Mouse (Mus musculus) MEL (cell line): ENCODE measurements around the gene Wipf1. TPM values are rescaled to one million over a fixed set of nuclear protein-coding genes. Genes with fewer than 3 reads are reported as not detected.

Source experiments
- DNase-seq: peaks from one replicate; pipeline ENCODE4 v3.0.0; 2011; ENCODE audit warnings: low read depth, low spot score
- H3K27ac ChIP-seq: 2 replicates; pipeline ENCODE4 v1.5.1; 2012; ENCODE audit warnings: low read depth, mild to moderate bottlenecking, control low read depth, low read length, moderate library complexity; ENCODE audit not compliant: control insufficient read depth
- H3K27me3 ChIP-seq, 2 experiments: fragments of 150-350 bp in 1 of 2; sonication (generic) in 1 of 2; 2 replicates each; pipeline ENCODE4 v1.6.1; 2012; ENCODE audit warnings: low read length in 2 of 2, mild to moderate bottlenecking in 2 of 2, improper control_type of control experiment in 1 of 2, moderate library complexity in 1 of 2; ENCODE audit not compliant: insufficient read depth in 2 of 2, control insufficient read depth in 1 of 2
- H3K36me3 ChIP-seq, 2 experiments: 2 replicates each; pipeline ENCODE4 v1.6.1; 2012 to 2014; ENCODE audit warnings: low read length in 2 of 2, improper control_type of control experiment in 1 of 2, inconsistent platforms in 1 of 2, mild to moderate bottlenecking in 1 of 2; ENCODE audit not compliant: insufficient read depth in 2 of 2, control insufficient read depth in 1 of 2
- H3K4me1 ChIP-seq, 2 experiments: fragments of 150-350 bp in 1 of 2; sonication (generic) in 1 of 2; 2 replicates each; pipeline ENCODE4 v1.6.1; 2012; ENCODE audit warnings: low read length in 2 of 2, improper control_type of control experiment in 1 of 2, mild to moderate bottlenecking in 1 of 2; ENCODE audit not compliant: insufficient read depth in 2 of 2, control insufficient read depth in 1 of 2
- H3K4me3 ChIP-seq, 2 experiments: fragments of 150-350 bp in 1 of 2; sonication (generic) in 1 of 2; 2 replicates each; pipeline ENCODE4 v1.5.1; 2012; ENCODE audit warnings: low read depth in 2 of 2, low read length in 2 of 2, mild to moderate bottlenecking in 2 of 2, moderate library complexity in 2 of 2, control low read depth in 1 of 2, improper control_type of control experiment in 1 of 2; ENCODE audit not compliant: control insufficient read depth in 1 of 2, insufficient read depth in 1 of 2
- H3K79me2 ChIP-seq: 2 replicates; pipeline ENCODE4 v1.6.1; 2012; ENCODE audit warnings: mild to moderate bottlenecking, low read length, moderate library complexity; ENCODE audit not compliant: control insufficient read depth, poor library complexity, insufficient read depth
- H3K9ac ChIP-seq: 2 replicates; pipeline ENCODE4 v1.6.1; 2012; ENCODE audit warnings: low read depth, mild to moderate bottlenecking, control low read depth, low read length, moderate library complexity; ENCODE audit not compliant: control insufficient read depth, poor library complexity, severe bottlenecking
- H3K9me3 ChIP-seq: fragments of 150-350 bp; sonication (generic); replicated peaks from 2 replicates; pipeline ENCODE4 v1.6.1; 2012; ENCODE audit warnings: mild to moderate bottlenecking, low read length, improper control_type of control experiment, moderate library complexity; ENCODE audit not compliant: insufficient read depth
- CHD2 ChIP-seq: IDR thresholded peaks from 2 replicates; pipeline ENCODE4 v1.6.1; 2011; ENCODE audit warnings: low read length, improper control_type of control experiment
- ELF1 ChIP-seq: IDR thresholded peaks from 2 replicates; pipeline ENCODE4 v1.6.1; 2014; ENCODE audit warnings: low read depth, mild to moderate bottlenecking, inconsistent platforms, low read length, improper control_type of control experiment, moderate library complexity
- EP300 ChIP-seq, 2 experiments: IDR thresholded peaks; 2 replicates each; pipeline ENCODE4 v1.6.1; 2011; ENCODE audit warnings: improper control_type of control experiment in 2 of 2, low read length in 2 of 2, low read depth in 1 of 2, mild to moderate bottlenecking in 1 of 2
- GABPA ChIP-seq: IDR thresholded peaks from 2 replicates; pipeline ENCODE4 v1.6.1; 2012; ENCODE audit warnings: low read depth, mild to moderate bottlenecking, inconsistent platforms, low read length, improper control_type of control experiment, moderate library complexity
- HCFC1 ChIP-seq: IDR thresholded peaks from 2 replicates; pipeline ENCODE4 v1.6.1; 2012; ENCODE audit warnings: low read depth, mild to moderate bottlenecking, inconsistent platforms, low read length, improper control_type of control experiment, moderate library complexity
- JUND ChIP-seq: IDR thresholded peaks from 2 replicates; pipeline ENCODE4 v1.6.1; 2011; ENCODE audit warnings: low read depth, mild to moderate bottlenecking, improper control_type of control experiment, low read length
- MAFK ChIP-seq: IDR thresholded peaks from 2 replicates; pipeline ENCODE4 v1.6.1; 2011; ENCODE audit warnings: low read depth, mild to moderate bottlenecking, low read length, improper control_type of control experiment, borderline replicate concordance
- MAX ChIP-seq: IDR thresholded peaks from 2 replicates; pipeline ENCODE4 v1.6.1; 2011; ENCODE audit warnings: low read length, improper control_type of control experiment
- MAZ ChIP-seq: IDR thresholded peaks from 2 replicates; pipeline ENCODE4 v1.6.1; 2012; ENCODE audit warnings: low read depth, mild to moderate bottlenecking, inconsistent platforms, low read length, improper control_type of control experiment
- MEF2A ChIP-seq: IDR thresholded peaks from 2 replicates; pipeline ENCODE4 v1.6.1; 2014; ENCODE audit warnings: low read depth, mild to moderate bottlenecking, inconsistent platforms, low read length, improper control_type of control experiment; ENCODE audit not compliant: poor library complexity, insufficient replicate concordance, severe bottlenecking; ENCODE audit errors: extremely low read depth
- POLR2A ChIP-seq, 2 experiments: IDR thresholded peaks; 2 replicates each; pipeline ENCODE4 v1.6.1; 2011 to 2012; ENCODE audit warnings: low read length in 2 of 2, mild to moderate bottlenecking in 2 of 2, control low read depth in 1 of 2, improper control_type of control experiment in 1 of 2, low read depth in 1 of 2, moderate library complexity in 1 of 2; ENCODE audit not compliant: control insufficient read depth in 1 of 2, insufficient read depth in 1 of 2, poor library complexity in 1 of 2
- TAL1 ChIP-seq: IDR thresholded peaks from 2 replicates; pipeline ENCODE4 v1.6.1; 2012; ENCODE audit warnings: mild to moderate bottlenecking, inconsistent platforms, low read length, moderate library complexity, mixed read lengths
- USF1 ChIP-seq: IDR thresholded peaks from 2 replicates; pipeline ENCODE4 v1.6.1; 2014; ENCODE audit warnings: low read depth, mild to moderate bottlenecking, inconsistent platforms, low read length, improper control_type of control experiment, moderate library complexity
- USF2 ChIP-seq, 2 experiments: IDR thresholded peaks; 2 replicates each; pipeline ENCODE4 v1.6.1; 2011 to 2012; ENCODE audit warnings: improper control_type of control experiment in 2 of 2, low read length in 2 of 2, borderline replicate concordance in 1 of 2, inconsistent platforms in 1 of 2, low read depth in 1 of 2, mild to moderate bottlenecking in 1 of 2; ENCODE audit not compliant: insufficient read depth in 1 of 2
- ZC3H11A ChIP-seq: IDR thresholded peaks from 2 replicates; pipeline ENCODE4 v1.6.1; 2012; ENCODE audit warnings: low read depth, mild to moderate bottlenecking, inconsistent platforms, low read length, improper control_type of control experiment
- ZNF384 ChIP-seq: IDR thresholded peaks from 2 replicates; pipeline ENCODE4 v1.6.1; 2012; ENCODE audit warnings: low read depth, mild to moderate bottlenecking, inconsistent platforms, low read length, improper control_type of control experiment
- polyA plus RNA-seq, 2 experiments: library from polyadenylated mRNA; stranded (reverse) in 1 of 2; unstranded in 1 of 2; fragments of >175 nt in 1 of 2; fragments of >200 nt in 1 of 2; gene quantifications; 2 replicates each; pipeline versions ENCODE4 v1.2.1 to v1.2.4; 2012; ENCODE audit warnings: low replicate concordance in 2 of 2, low read depth in 1 of 2; ENCODE audit not compliant: insufficient read length in 2 of 2, insufficient read depth in 1 of 2, missing spikeins in 1 of 2
- total RNA-seq: library from RNA; depleted of rRNA; stranded (reverse); fragments of 300-350 nt; gene quantifications from 2 replicates; pipeline ENCODE4 v1.2.3, GENCODE M21; 2012

Wipf1 gene
- total and polyA plus RNA-seq, 3 experiments, result 5.2 to 83.9 (median 27.1) TPM

DNA sequence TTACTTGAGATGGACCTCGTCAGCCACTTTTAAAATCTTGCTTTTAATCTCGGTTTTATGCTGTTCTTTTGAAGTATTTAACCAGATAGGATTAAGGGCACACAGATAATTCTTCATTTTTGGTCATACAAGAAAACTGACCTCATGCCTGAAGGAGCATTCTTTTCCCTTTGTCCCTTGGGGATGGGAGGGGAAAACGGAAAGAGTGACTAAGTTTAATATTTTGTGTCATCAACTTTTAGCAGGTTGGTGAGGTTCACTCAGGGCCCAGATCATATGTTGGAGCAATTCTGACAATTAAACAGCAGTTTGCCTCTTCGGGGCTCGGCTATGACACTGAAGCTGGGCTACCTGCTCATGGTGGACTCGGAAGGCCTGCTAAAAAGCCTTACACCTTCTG is 60.0 kb downstream of the Wipf1 start:
- Histone ChIP-seq H3K27ac (no peak overlapping the region), H3K27me3 (no peaks in the 10 kb centered on the region), H3K36me3 (peaks cover 0 to 1% of the 10 kb centered on the region in 2 experiments; a peak in 2 of 4 replicates), H3K9me3 (no peaks in the 10 kb centered on the region), H3K9ac (no peak overlapping the region), H3K4me3 (no peak overlapping the region), H3K4me1 (peaks cover 0 to 1% of the 10 kb centered on the region in 2 experiments; a peak in 3 of 4 replicates), H3K79me2 (peaks cover 26% of the 10 kb centered on the region)
- TF ChIP-seq MAX (no peak), JUND (no peak), USF2 (IDR thresholded peaks at IDR 0.05; ENCODE audit: borderline replicate concordance in 1 of 2, insufficient read depth in 1 of 2, low read depth in 1 of 2, low read length in 2 of 2) (no peak), ZC3H11A (no peak), ELF1 (no peak)
- DNase-seq, result no peak

GRCm38 (mm10) chr2:73468993-73469392 is 60.5 kb downstream of the Wipf1 start:
- Histone ChIP-seq H3K27me3 (no peaks in the 10 kb centered on the region), H3K36me3 (no peaks in the 10 kb centered on the region), H3K4me3 (no peak overlapping the region), H3K9me3 (no peaks in the 10 kb centered on the region), H3K27ac (no peak overlapping the region)
- DNase-seq, result no peak
- TF ChIP-seq MAZ, result no peak
- TF ChIP-seq CHD2, result no peak
- TF ChIP-seq GABPA, result no peak
- TF ChIP-seq MEF2A, result no peak
- no peak for TF ChIP-seq ZC3H11A
- TF ChIP-seq MAFK, result no peak
- TF ChIP-seq HCFC1, result no peak
- no peak for TF ChIP-seq TAL1
- no peak for TF ChIP-seq POLR2A (IDR thresholded peaks at IDR 0.05; ENCODE audit: control insufficient read depth in 1 of 2, insufficient read depth in 1 of 2, low read depth in 1 of 2, low read length in 2 of 2, poor library complexity in 1 of 2)
- no peak for TF ChIP-seq USF1
- no peak for TF ChIP-seq EP300 (IDR thresholded peaks at IDR 0.05; ENCODE audit: low read depth in 1 of 2, low read length in 2 of 2)
- TF ChIP-seq ZNF384, result no peak
- no peak for TF ChIP-seq JUND
- TF ChIP-seq, all 39 proteins: peak for 0
- H3K9ac ChIP-seq, result no peak overlapping the region
- no peaks in the 10 kb centered on the region; a peak in 1 of 4 replicates for H3K4me1 ChIP-seq
- H3K79me2 ChIP-seq, result peaks cover 25% of the 10 kb centered on the region; the same call in 1 of the 2 replicates
